Mouse (Mus musculus): Measurements from ENCODE around the gene Tbcd. TPM values are rescaled to one million over a fixed set of nuclear protein-coding genes. Genes with fewer than 3 reads are reported as not detected.

The Tbcd gene
- total and polyA plus RNA-seq, 2 experiments = 23.5 to 31.8 TPM

DNA sequence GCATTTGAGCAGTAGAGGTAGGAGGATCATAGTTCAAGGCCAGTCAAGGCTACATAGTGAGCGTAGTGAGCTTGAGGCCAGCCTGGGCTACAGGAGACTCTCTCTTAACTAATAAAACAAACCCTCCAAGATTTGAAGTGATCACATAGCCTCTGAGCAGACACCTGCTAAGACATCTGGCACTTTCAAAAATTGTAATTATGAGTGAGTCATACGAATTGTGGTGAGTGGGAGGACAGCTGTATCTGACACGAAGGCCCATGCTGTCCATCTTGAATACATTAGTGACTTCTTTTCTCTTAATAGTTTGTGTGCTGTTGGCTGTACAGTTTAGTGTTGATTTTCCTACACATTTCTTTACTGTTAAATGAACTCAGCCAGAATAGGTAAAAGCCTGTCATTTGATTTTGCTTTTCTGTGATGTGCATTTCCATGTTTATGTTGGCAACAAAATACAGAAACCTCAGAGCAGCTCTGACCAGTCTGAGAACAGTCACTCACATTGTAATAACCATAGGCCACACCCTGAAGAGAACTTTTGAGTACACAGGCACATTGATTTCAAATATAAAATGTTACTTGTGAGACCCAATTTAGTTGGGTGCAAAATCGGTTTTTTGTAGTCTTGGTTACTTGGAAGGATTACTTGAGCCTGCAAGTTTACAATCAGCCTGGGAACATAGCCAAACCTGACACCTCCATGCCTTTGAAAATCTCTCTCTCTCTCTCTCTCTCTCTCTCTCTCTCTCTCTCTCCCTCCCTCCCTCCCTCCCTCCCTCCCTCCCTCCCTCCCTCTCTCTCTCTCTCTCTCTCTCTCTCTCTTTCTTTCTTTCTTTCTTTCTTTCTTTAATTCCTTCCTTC lies 50.5 kb downstream of the Tbcd start:
- DNase-seq (ENCODE audit: extremely low read depth, low read depth, low spot score) = no peak
- H3K27ac ChIP-seq (replicated peaks; ENCODE audit: insufficient read depth, low read depth, low read length) = no peak overlapping the region
- no peak for TF ChIP-seq CTCF (IDR thresholded peaks at IDR 0.05; ENCODE audit: low read depth, low read length)
- no peak for TF ChIP-seq POLR2A (IDR thresholded peaks at IDR 0.05; ENCODE audit: extremely low read depth, insufficient read depth, low read length)
- WGBS = 83% methylated on average over 4 of the region's 4 CpGs
- no peak overlapping the region for H3K9ac ChIP-seq (ENCODE audit: low read depth, low read length)
- no peaks in the 10 kb centered on the region; the same call in 1 of the 2 replicates for H3K36me3 ChIP-seq (ENCODE audit: control insufficient read depth, insufficient read depth, low read length)
- no peak overlapping the region for H3K4me3 ChIP-seq (ENCODE audit: insufficient read depth, low read depth, low read length)
- no peaks in the 10 kb centered on the region for H3K79me2 ChIP-seq (ENCODE audit: control insufficient read depth, insufficient read depth, low read length)
- H3K27me3 ChIP-seq (ENCODE audit: control insufficient read depth, insufficient read depth, low read length) = no peaks in the 10 kb centered on the region
- H3K4me1 ChIP-seq (ENCODE audit: control insufficient read depth, insufficient read depth, low read length) = 0 out of 2 replicates have a peak, but pooled peaks cover 5% of the 10 kb centered on the region

DNA sequence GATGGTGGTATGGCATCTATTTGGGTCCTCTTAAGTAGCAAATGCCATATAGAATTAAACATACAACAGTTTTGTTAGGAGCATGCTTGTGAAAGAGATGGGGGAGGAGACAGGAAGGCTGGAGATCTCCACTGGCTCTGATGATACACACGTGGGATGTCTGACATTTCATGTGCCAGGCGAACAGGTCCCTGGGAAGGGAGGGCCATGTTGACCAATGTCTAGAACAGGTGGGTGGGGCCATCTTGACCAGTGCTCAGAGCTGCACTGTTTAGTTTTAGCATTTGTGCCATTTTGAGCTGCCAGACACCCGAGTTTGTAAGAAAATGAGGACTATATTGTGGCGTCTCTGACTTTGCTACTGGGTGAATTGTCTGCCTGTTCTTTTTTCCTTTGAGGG lies 56.7 kb downstream of the Tbcd start:
- TF ChIP-seq POLR2A (IDR thresholded peaks at IDR 0.05; ENCODE audit: extremely low read depth, insufficient read depth, low read length) (no peak), CTCF (IDR thresholded peaks at IDR 0.05; ENCODE audit: low read depth, low read length) (no peak)
- H3K36me3 ChIP-seq (ENCODE audit: control insufficient read depth, insufficient read depth, low read length) = peaks cover 6% of the 10 kb centered on the region; the same call in 1 of the 2 replicates
- H3K27me3 ChIP-seq (ENCODE audit: control insufficient read depth, insufficient read depth, low read length) = no peaks in the 10 kb centered on the region
- peaks cover 13% of the 10 kb centered on the region for H3K4me1 ChIP-seq (ENCODE audit: control insufficient read depth, insufficient read depth, low read length)
- H3K9ac ChIP-seq (ENCODE audit: low read depth, low read length) = no peak overlapping the region
- H3K79me2 ChIP-seq (ENCODE audit: control insufficient read depth, insufficient read depth, low read length) = 0 out of 2 replicates have a peak, but pooled peaks cover 3% of the 10 kb centered on the region
- peak; percentile 72 for DNase-seq (ENCODE audit: extremely low read depth, low read depth, low spot score)
- no peak overlapping the region; the same call in 1 of the 2 replicates for H3K27ac ChIP-seq (replicated peaks; ENCODE audit: insufficient read depth, low read depth, low read length)
- no peak overlapping the region for H3K4me3 ChIP-seq (ENCODE audit: insufficient read depth, low read depth, low read length)
- 34% methylated on average over 4 of the region's 4 CpGs for WGBS

DNA sequence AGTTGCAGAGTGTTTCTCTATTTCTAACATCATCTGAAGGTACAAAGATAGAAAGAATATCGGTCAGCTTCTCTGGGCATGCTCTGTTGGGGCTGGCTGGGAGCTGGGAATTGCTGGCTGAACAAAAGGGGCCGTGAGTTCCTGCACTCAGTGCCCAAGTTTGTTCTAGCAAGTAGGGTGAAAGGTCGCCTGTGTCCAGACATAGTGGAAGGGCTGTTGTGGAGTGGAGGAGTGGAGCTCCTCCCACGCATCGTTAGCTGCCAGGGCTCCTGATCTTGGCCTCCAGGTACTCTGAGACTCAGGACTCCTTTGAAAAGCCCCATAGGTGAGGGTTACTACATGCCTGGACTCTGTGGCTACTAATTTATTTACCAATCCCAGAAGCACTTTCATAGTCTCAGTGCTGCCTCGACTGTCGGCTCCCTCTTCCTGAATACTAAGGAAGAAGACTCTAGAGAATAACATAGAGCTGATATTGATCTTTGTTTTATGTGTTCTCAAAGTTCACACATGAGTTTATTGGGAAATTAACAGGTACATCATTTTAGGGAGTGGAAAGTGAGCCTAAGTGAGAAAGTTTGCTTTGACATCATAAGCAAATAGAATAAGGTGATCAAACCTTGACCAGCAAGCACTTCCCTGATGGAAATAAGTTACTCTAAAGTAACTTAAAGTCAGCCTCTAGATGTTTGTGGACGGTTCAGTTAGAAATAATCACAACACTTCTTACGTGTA lies 58.9 kb downstream of the Tbcd start:
- DNase-seq (ENCODE audit: extremely low read depth, low read depth, low spot score) = peak; percentile 94
- H3K9ac ChIP-seq (ENCODE audit: low read depth, low read length) = no peak overlapping the region
- peaks cover 10% of the 10 kb centered on the region; the same call in 1 of the 2 replicates for H3K79me2 ChIP-seq (ENCODE audit: control insufficient read depth, insufficient read depth, low read length)
- WGBS = 25% methylated on average over 9 of the region's 9 CpGs
- peak overlapping the region; percentile 86 for H3K27ac ChIP-seq (replicated peaks; ENCODE audit: insufficient read depth, low read depth, low read length)
- peaks cover 16% of the 10 kb centered on the region for H3K4me1 ChIP-seq (ENCODE audit: control insufficient read depth, insufficient read depth, low read length)
- H3K27me3 ChIP-seq (ENCODE audit: control insufficient read depth, insufficient read depth, low read length) = no peaks in the 10 kb centered on the region
- TF ChIP-seq CTCF (IDR thresholded peaks at IDR 0.05; ENCODE audit: low read depth, low read length) = no peak
- TF ChIP-seq POLR2A (IDR thresholded peaks at IDR 0.05; ENCODE audit: extremely low read depth, insufficient read depth, low read length) = no peak
- H3K36me3 ChIP-seq (ENCODE audit: control insufficient read depth, insufficient read depth, low read length) = peaks cover 6% of the 10 kb centered on the region; the same call in 1 of the 2 replicates
- no peak overlapping the region for H3K4me3 ChIP-seq (ENCODE audit: insufficient read depth, low read depth, low read length)

DNA sequence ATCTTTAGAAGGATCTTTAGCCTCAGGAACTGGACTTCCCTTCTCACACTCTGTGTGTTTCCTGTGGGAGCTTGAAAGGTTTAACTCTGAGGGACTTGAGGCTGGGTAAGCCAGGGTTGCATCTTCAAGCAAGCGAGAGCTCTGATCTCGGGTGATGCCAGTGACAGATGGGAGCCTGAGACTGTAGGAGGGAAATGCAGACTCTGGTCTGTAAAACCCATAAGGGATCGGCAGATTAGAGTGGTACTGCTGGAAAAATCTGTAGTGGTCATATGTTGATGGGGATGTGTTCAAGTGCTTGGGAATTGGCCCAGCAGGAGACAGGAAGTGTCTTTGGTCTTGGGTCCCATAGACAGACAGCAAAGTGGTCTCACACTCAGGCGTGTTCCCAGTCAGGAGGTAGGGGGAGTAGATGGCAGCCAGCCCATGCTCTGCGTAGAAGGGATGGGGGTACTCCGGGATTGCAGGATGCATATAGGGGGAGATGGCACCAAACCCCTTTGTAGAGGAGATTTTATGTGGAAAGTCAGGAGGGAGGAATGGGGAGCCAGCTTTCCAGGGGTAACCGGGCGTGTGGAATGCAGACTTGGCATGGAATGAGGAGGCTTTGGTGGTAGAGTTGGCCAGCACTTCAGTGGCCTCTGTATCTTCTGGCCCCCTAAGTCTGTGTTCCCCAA lies 61.3 kb downstream of the Tbcd start:
- no peak for DNase-seq (ENCODE audit: extremely low read depth, low read depth, low spot score)
- H3K4me1 ChIP-seq (ENCODE audit: control insufficient read depth, insufficient read depth, low read length) = peaks cover 31% of the 10 kb centered on the region
- TF ChIP-seq CTCF (IDR thresholded peaks at IDR 0.05; ENCODE audit: low read depth, low read length) (no peak), POLR2A (IDR thresholded peaks at IDR 0.05; ENCODE audit: extremely low read depth, insufficient read depth, low read length) (no peak)
- no peaks in the 10 kb centered on the region for H3K27me3 ChIP-seq (ENCODE audit: control insufficient read depth, insufficient read depth, low read length)
- H3K4me3 ChIP-seq (ENCODE audit: insufficient read depth, low read depth, low read length) = no peak overlapping the region
- H3K36me3 ChIP-seq (ENCODE audit: control insufficient read depth, insufficient read depth, low read length) = peaks cover 6% of the 10 kb centered on the region; the same call in 1 of the 2 replicates
- WGBS = 90% methylated on average over 8 of the region's 8 CpGs
- no peak overlapping the region for H3K9ac ChIP-seq (ENCODE audit: low read depth, low read length)
- H3K79me2 ChIP-seq (ENCODE audit: control insufficient read depth, insufficient read depth, low read length) = peaks cover 14% of the 10 kb centered on the region; the same call in 1 of the 2 replicates
- no peak overlapping the region; the same call in 1 of the 2 replicates for H3K27ac ChIP-seq (replicated peaks; ENCODE audit: insufficient read depth, low read depth, low read length)

DNA sequence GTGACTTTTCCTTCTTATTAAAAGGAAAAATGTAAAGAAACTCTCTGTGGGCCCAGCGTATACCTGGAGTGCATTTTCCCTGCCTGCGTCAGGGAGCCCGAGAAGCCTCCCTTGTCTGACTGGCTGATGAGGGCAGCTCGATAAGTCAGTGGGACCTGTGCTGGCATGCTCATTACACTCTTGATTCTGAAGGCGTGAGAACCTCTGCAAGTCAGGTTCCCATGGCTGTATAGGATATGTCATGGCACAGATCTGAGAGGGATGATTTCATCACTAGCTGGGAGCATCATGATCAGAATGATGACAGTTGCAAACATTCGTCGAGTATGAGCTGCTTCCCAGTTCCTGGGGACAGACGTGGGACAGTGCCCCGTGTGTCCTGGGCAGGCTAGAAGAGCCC lies 64.2 kb downstream of the Tbcd start:
- Histone ChIP-seq H3K9ac (ENCODE audit: low read depth, low read length) (peak overlapping the region; percentile 60), H3K4me1 (ENCODE audit: control insufficient read depth, insufficient read depth, low read length) (peaks cover 27% of the 10 kb centered on the region), H3K27me3 (ENCODE audit: control insufficient read depth, insufficient read depth, low read length) (no peaks in the 10 kb centered on the region), H3K36me3 (ENCODE audit: control insufficient read depth, insufficient read depth, low read length) (peaks cover 6% of the 10 kb centered on the region; the same call in 1 of the 2 replicates), H3K79me2 (ENCODE audit: control insufficient read depth, insufficient read depth, low read length) (peaks cover 14% of the 10 kb centered on the region; the same call in 1 of the 2 replicates), H3K27ac (replicated peaks; ENCODE audit: insufficient read depth, low read depth, low read length) (peak overlapping the region; percentile 97), H3K4me3 (ENCODE audit: insufficient read depth, low read depth, low read length) (no peak overlapping the region)
- 47% methylated on average over 9 of the region's 9 CpGs for WGBS
- peak; percentile 36 for DNase-seq (ENCODE audit: extremely low read depth, low read depth, low spot score)
- TF ChIP-seq POLR2A (IDR thresholded peaks at IDR 0.05; ENCODE audit: extremely low read depth, insufficient read depth, low read length) (no peak), CTCF (IDR thresholded peaks at IDR 0.05; ENCODE audit: low read depth, low read length) (no peak)
